Mouse (Mus musculus) thymus, adult 2 months (tissue): Measurements from ENCODE around the gene Kcnh4.

Experiments
- CTCF ChIP-seq: fragments of 200-500 bp; IDR thresholded peaks from 2 replicates; pipeline ENCODE4 v1.5.1; 2012; ENCODE audit warnings: mild to moderate bottlenecking, control low read depth, low read length, moderate library complexity, borderline replicate concordance; ENCODE audit not compliant: control insufficient read depth, poor library complexity, insufficient read depth; ENCODE audit errors: extremely low read depth
- POLR2A ChIP-seq: fragments of 200-500 bp; IDR thresholded peaks from 2 replicates; pipeline ENCODE4 v1.6.1; 2012; ENCODE audit warnings: mild to moderate bottlenecking, low read length, control low read depth, moderate library complexity; ENCODE audit not compliant: control insufficient read depth, poor library complexity, insufficient read depth; ENCODE audit errors: extremely low read depth

GRCm38 (mm10) chr11:100692164-100692616, 67.6 kb downstream of the Kcnh4 start, which contains the start of gene Zfp385c:
- no peak for TF ChIP-seq CTCF
- TF ChIP-seq POLR2A: no peak
